Mouse (Mus musculus): ENCODE measurements around the gene Rhobtb3.
"Not testable (repeated sequence)": the region's sequence is repeated elsewhere in the genome, so short reads cannot be mapped to it uniquely, and the experiment has no call there.

The Rhobtb3 gene

GRCm38 (mm10) chr13:75824611-75825319 is 119.0 kb downstream of the Rhobtb3 start:
- no peaks in the 10 kb centered on the region for H3K36me3 ChIP-seq (ENCODE audit: insufficient read depth, low read length)
- peaks cover 4% of the 10 kb centered on the region; the same call in 1 of the 2 replicates for H3K4me1 ChIP-seq (replicated peaks; ENCODE audit: low read depth, low read length)
- H3K27me3 ChIP-seq (ENCODE audit: insufficient read depth, low read length), result no peaks in the 10 kb centered on the region
- no peak overlapping the region for H3K4me3 ChIP-seq (replicated peaks; ENCODE audit: low read length)
- TF ChIP-seq NANOG (IDR thresholded peaks at IDR 0.05; ENCODE audit: borderline replicate concordance, low read length), result no peak
- no peak for TF ChIP-seq POU5F1 (IDR thresholded peaks at IDR 0.05; ENCODE audit: borderline replicate concordance, low read length)
- no peak for TF ChIP-seq CTCF (conservative IDR thresholded peaks at IDR 0.05; ENCODE audit: low read length)
- H3K9me3 ChIP-seq (ENCODE audit: low read length), result no peaks in the 10 kb centered on the region

GRCm38 (mm10) chr13:75823201-75823600 is 120.5 kb downstream of the Rhobtb3 start:
- Histone ChIP-seq H3K36me3 (ENCODE audit: insufficient read depth, low read length) (no peaks in the 10 kb centered on the region), H3K4me1 (replicated peaks; ENCODE audit: low read depth, low read length) (peaks cover 4% of the 10 kb centered on the region; the same call in 1 of the 2 replicates), H3K4me3 (replicated peaks; ENCODE audit: low read length) (no peak overlapping the region), H3K27me3 (ENCODE audit: insufficient read depth, low read length) (no peaks in the 10 kb centered on the region), H3K9me3 (ENCODE audit: low read length) (no peaks in the 10 kb centered on the region)
- TF ChIP-seq NANOG (IDR thresholded peaks at IDR 0.05; ENCODE audit: borderline replicate concordance, low read length) (no peak), POU5F1 (IDR thresholded peaks at IDR 0.05; ENCODE audit: borderline replicate concordance, low read length) (no peak), CTCF (conservative IDR thresholded peaks at IDR 0.05; ENCODE audit: low read length) (no peak)

GRCm38 (mm10) chr13:75822366-75822765 is 121.4 kb downstream of the Rhobtb3 start:
- not testable (repeated sequence) for H3K27me3 ChIP-seq (ENCODE audit: insufficient read depth, low read length); H3K4me3 ChIP-seq (replicated peaks; ENCODE audit: low read length); H3K9me3 ChIP-seq (ENCODE audit: low read length); H3K36me3 ChIP-seq (ENCODE audit: insufficient read depth, low read length); H3K4me1 ChIP-seq (replicated peaks; ENCODE audit: low read depth, low read length)

- Histone ChIP-seq H3K4me3 (replicated peaks; ENCODE audit: low read length) (no peak overlapping the region), H3K36me3 (ENCODE audit: insufficient read depth, low read length) (no peaks in the 10 kb centered on the region), H3K9me3 (ENCODE audit: low read length) (no peaks in the 10 kb centered on the region), H3K4me1 (replicated peaks; ENCODE audit: low read depth, low read length) (peaks cover 4% of the 10 kb centered on the region; the same call in 1 of the 2 replicates), H3K27me3 (ENCODE audit: insufficient read depth, low read length) (no peaks in the 10 kb centered on the region)
- TF ChIP-seq NANOG (IDR thresholded peaks at IDR 0.05; ENCODE audit: borderline replicate concordance, low read length), result no peak
- TF ChIP-seq POU5F1 (IDR thresholded peaks at IDR 0.05; ENCODE audit: borderline replicate concordance, low read length), result no peak
- TF ChIP-seq CTCF (conservative IDR thresholded peaks at IDR 0.05; ENCODE audit: low read length), result no peak
Observed at GRCm38 (mm10) chr13:75819898-75820297, 123.8 kb downstream of the Rhobtb3 start.
